Mouse (Mus musculus): ENCODE measurements around the gene Prcc. TPM values are rescaled to one million over a fixed set of nuclear protein-coding genes. Genes with fewer than 3 reads are reported as not detected.
"Not testable (repeated sequence)": the region's sequence is repeated elsewhere in the genome, so short reads cannot be mapped to it uniquely, and the experiment has no call there.

Prcc gene
- polyA plus RNA-seq, 1 experiment from 2014 or later: 14.2 TPM

- 62% methylated on average over 3 of the region's 3 CpGs for WGBS
- no peak for TF ChIP-seq CTCF (IDR thresholded peaks at IDR 0.05; ENCODE audit: low read depth)
- DNase-seq: no peak
Measured at GRCm38 (mm10) chr3:87891481-87891880, 6.1 kb upstream of the Prcc start.

GRCm38 (mm10) chr3:87887400-87887799 is 2.0 kb upstream of the Prcc start:
- not testable (repeated sequence) for H3K4me3 ChIP-seq (ENCODE audit: low read depth, low read length); H3K4me2 ChIP-seq; H3K36me3 ChIP-seq (ENCODE audit: insufficient read depth); H3K27me3 ChIP-seq (ENCODE audit: insufficient read depth, low read length); H3K9me3 ChIP-seq (ENCODE audit: low read depth, low read length); ATAC-seq (ENCODE audit: insufficient read depth); H3K27ac ChIP-seq (ENCODE audit: low read depth); H3K4me1 ChIP-seq (ENCODE audit: insufficient read depth); H3K9ac ChIP-seq; DNase-seq
- WGBS: 79% methylated on average over 4 of the region's 4 CpGs
- 0 out of 2 replicates have a peak, but pooled peaks have one; percentile 6 for TF ChIP-seq CTCF (IDR thresholded peaks at IDR 0.05; ENCODE audit: low read depth)

More at GRCm38 (mm10) chr3:87891481-87891880, 6.1 kb upstream of the Prcc start:
- H3K27ac ChIP-seq (ENCODE audit: low read depth): no peak overlapping the region
- no peaks in the 10 kb centered on the region for H3K36me3 ChIP-seq (ENCODE audit: insufficient read depth)
- H3K9ac ChIP-seq: no peak overlapping the region
- no peaks in the 10 kb centered on the region for H3K27me3 ChIP-seq (ENCODE audit: insufficient read depth, low read length)
- H3K4me1 ChIP-seq (ENCODE audit: insufficient read depth): no peaks in the 10 kb centered on the region
- no peak overlapping the region for H3K4me3 ChIP-seq (ENCODE audit: low read depth, low read length)
- ATAC-seq (ENCODE audit: insufficient read depth): no peak
- H3K9me3 ChIP-seq (ENCODE audit: low read depth, low read length): no peaks in the 10 kb centered on the region
- no peak overlapping the region for H3K4me2 ChIP-seq

- no peak for ATAC-seq (ENCODE audit: insufficient read depth)
- Histone ChIP-seq H3K4me3 (ENCODE audit: low read depth, low read length) (peak overlapping the region; percentile 89), H3K9me3 (ENCODE audit: low read depth, low read length) (no peaks in the 10 kb centered on the region), H3K27ac (ENCODE audit: low read depth) (no peak overlapping the region), H3K27me3 (ENCODE audit: insufficient read depth, low read length) (no peaks in the 10 kb centered on the region), H3K36me3 (ENCODE audit: insufficient read depth) (peaks cover 6% of the 10 kb centered on the region; the same call in 1 of the 2 replicates), H3K4me1 (ENCODE audit: insufficient read depth) (peaks cover 6% of the 10 kb centered on the region), H3K4me2 (peak overlapping the region; percentile 58), H3K9ac (no peak overlapping the region)
- DNase-seq: peak; percentile 8
- WGBS: 84% methylated on average over 6 of the region's 6 CpGs
- no peak for TF ChIP-seq CTCF (IDR thresholded peaks at IDR 0.05; ENCODE audit: low read depth)
Measured at GRCm38 (mm10) chr3:87886416-87886815, 1.0 kb upstream of the Prcc start.

- Histone ChIP-seq H3K9ac (peak overlapping the region; percentile 38), H3K27ac (ENCODE audit: low read depth) (0 out of 2 replicates have a peak overlapping the region, but pooled peaks have one; percentile 19), H3K9me3 (ENCODE audit: low read depth, low read length) (no peaks in the 10 kb centered on the region), H3K27me3 (ENCODE audit: insufficient read depth, low read length) (no peaks in the 10 kb centered on the region), H3K36me3 (ENCODE audit: insufficient read depth) (peaks cover 6% of the 10 kb centered on the region; the same call in 1 of the 2 replicates), H3K4me1 (ENCODE audit: insufficient read depth) (peaks cover 6% of the 10 kb centered on the region), H3K4me3 (ENCODE audit: low read depth, low read length) (peak overlapping the region; percentile 89), H3K4me2 (peak overlapping the region; percentile 58)
- ATAC-seq (ENCODE audit: insufficient read depth) (peak; percentile 15; the same call in 1 of the 2 replicates), DNase-seq (no peak)
- 7% methylated on average over 10 of the region's 10 CpGs for WGBS
- no peak for TF ChIP-seq CTCF (IDR thresholded peaks at IDR 0.05; ENCODE audit: low read depth)
Measured at GRCm38 (mm10) chr3:87886004-87886365, 577 bp upstream of the Prcc start.

GRCm38 (mm10) chr3:87884708-87885251 is 628 bp downstream of the Prcc start:
- no peaks in the 10 kb centered on the region for H3K27me3 ChIP-seq (ENCODE audit: insufficient read depth, low read length)
- H3K4me2 ChIP-seq: peak overlapping the region; percentile 74
- no peak for TF ChIP-seq CTCF (IDR thresholded peaks at IDR 0.05; ENCODE audit: low read depth)
- H3K27ac ChIP-seq (ENCODE audit: low read depth): peak overlapping the region; percentile 93
- no peaks in the 10 kb centered on the region for H3K9me3 ChIP-seq (ENCODE audit: low read depth, low read length)
- peak; percentile 21 for ATAC-seq (ENCODE audit: insufficient read depth)
- peaks cover 6% of the 10 kb centered on the region for H3K4me1 ChIP-seq (ENCODE audit: insufficient read depth)
- WGBS: under 1% methylated on average over 28 of the region's 28 CpGs
- peaks cover 16% of the 10 kb centered on the region for H3K36me3 ChIP-seq (ENCODE audit: insufficient read depth)
- H3K4me3 ChIP-seq (ENCODE audit: low read depth, low read length): peak overlapping the region; percentile 89
- DNase-seq: peak; percentile 55
- H3K9ac ChIP-seq: peak overlapping the region; percentile 92

GRCm38 (mm10) chr3:87884291-87884690 is 1.1 kb downstream of the Prcc start:
- Histone ChIP-seq H3K4me3 (ENCODE audit: low read depth, low read length) (peak overlapping the region; percentile 89), H3K4me2 (peak overlapping the region; percentile 74), H3K4me1 (ENCODE audit: insufficient read depth) (peaks cover 6% of the 10 kb centered on the region), H3K36me3 (ENCODE audit: insufficient read depth) (peaks cover 17% of the 10 kb centered on the region), H3K27me3 (ENCODE audit: insufficient read depth, low read length) (no peaks in the 10 kb centered on the region), H3K27ac (ENCODE audit: low read depth) (no peak overlapping the region), H3K9me3 (ENCODE audit: low read depth, low read length) (no peaks in the 10 kb centered on the region), H3K9ac (peak overlapping the region; percentile 92)
- TF ChIP-seq CTCF (IDR thresholded peaks at IDR 0.05; ENCODE audit: low read depth): no peak
- 0% methylated on average over 3 of the region's 3 CpGs for WGBS
- DNase-seq (no peak), ATAC-seq (ENCODE audit: insufficient read depth) (no peak)

- H3K4me1 ChIP-seq (ENCODE audit: insufficient read depth): no peaks in the 10 kb centered on the region
- DNase-seq (no peak), ATAC-seq (ENCODE audit: insufficient read depth) (no peak)
- H3K27me3 ChIP-seq (ENCODE audit: insufficient read depth, low read length): no peaks in the 10 kb centered on the region
- no peak overlapping the region for H3K4me3 ChIP-seq (ENCODE audit: low read depth, low read length)
- H3K9me3 ChIP-seq (ENCODE audit: low read depth, low read length): no peaks in the 10 kb centered on the region
- no peak overlapping the region for H3K27ac ChIP-seq (ENCODE audit: low read depth)
- WGBS: 94% methylated on average over 4 of the region's 4 CpGs
- no peak overlapping the region for H3K4me2 ChIP-seq
- H3K36me3 ChIP-seq (ENCODE audit: insufficient read depth): peaks cover 46% of the 10 kb centered on the region
- no peak overlapping the region for H3K9ac ChIP-seq
- TF ChIP-seq CTCF (IDR thresholded peaks at IDR 0.05; ENCODE audit: low read depth): no peak
Measured at GRCm38 (mm10) chr3:87877730-87878129, 7.7 kb downstream of the Prcc start.

GRCm38 (mm10) chr3:87864111-87864510 is 21.3 kb downstream of the Prcc start:
- not testable (repeated sequence) for H3K4me3 ChIP-seq (ENCODE audit: low read depth, low read length); H3K27ac ChIP-seq (ENCODE audit: low read depth); H3K9me3 ChIP-seq (ENCODE audit: low read depth, low read length); ATAC-seq (ENCODE audit: insufficient read depth); H3K4me2 ChIP-seq; H3K9ac ChIP-seq; H3K27me3 ChIP-seq (ENCODE audit: insufficient read depth, low read length); H3K4me1 ChIP-seq (ENCODE audit: insufficient read depth); DNase-seq
- WGBS: 88% methylated on average over 4 of the region's 4 CpGs
- H3K36me3 ChIP-seq (ENCODE audit: insufficient read depth): peaks cover 92% of the 10 kb centered on the region
